Mouse (Mus musculus) kidney, embryonic 16.5 days (tissue): ENCODE measurements around the gene Nkiras1. TPM values are rescaled to one million over a fixed set of nuclear protein-coding genes. Genes with fewer than 3 reads are reported as not detected.
A peak's percentile ranks its signal among the peaks of the same experiment; 100 is the strongest.

Source experiments
- ATAC-seq: fragments of 200-750 bp; cut with Nextera tagmentation; 2 replicates; pipeline ENCODE4 v1.8.0; 2017; ENCODE audit warnings: moderate TSS enrichment; ENCODE audit not compliant: low FRiP score, low TSS enrichment
- H3K27ac ChIP-seq: fragments of 300-500 bp; sonication (generic); 2 replicates; pipeline ENCODE4 v1.5.1; 2014; ENCODE audit warnings: low read length
- H3K27me3 ChIP-seq: fragments of 300-500 bp; sonication (generic); 2 replicates; pipeline ENCODE4 v1.6.1; 2014; ENCODE audit warnings: low read length, control low read depth, mixed read lengths; ENCODE audit not compliant: insufficient read depth
- H3K36me3 ChIP-seq: fragments of 300-500 bp; sonication (generic); 2 replicates; pipeline ENCODE4 v1.6.1; 2014; ENCODE audit warnings: low read length, control low read depth, mixed read lengths; ENCODE audit not compliant: insufficient read depth
- H3K4me1 ChIP-seq: fragments of 300-500 bp; sonication (generic); 2 replicates; pipeline ENCODE4 v1.6.1; 2014; ENCODE audit warnings: low read length, control low read depth, mixed read lengths; ENCODE audit not compliant: insufficient read depth
- H3K4me2 ChIP-seq: fragments of 300-500 bp; sonication (generic); replicated peaks from 2 replicates; pipeline ENCODE4 v1.6.1; 2014; ENCODE audit warnings: low read depth, low read length
- H3K4me3 ChIP-seq: fragments of 300-500 bp; sonication (generic); 2 replicates; pipeline ENCODE4 v1.5.1; 2014; ENCODE audit warnings: mild to moderate bottlenecking, low read length
- H3K9ac ChIP-seq: fragments of 300-500 bp; sonication (generic); replicated peaks from 2 replicates; pipeline ENCODE4 v1.6.1; 2014; ENCODE audit warnings: low read length
- H3K9me3 ChIP-seq: fragments of 300-500 bp; sonication (generic); 2 replicates; pipeline ENCODE4 v1.6.1; 2016; ENCODE audit warnings: low read length, control low read depth
- WGBS: fragments of 180-500 bp; shearing (Covaris S2); extraction: QIAGEN DNeasy Blood & Tissue Kit; methylation state at CpG from one replicate; pipeline ENCODE4 v1.1.7; 2014; 5-methylcytosine and 5-hydroxymethylcytosine counted together
- polyA plus RNA-seq: library from polyadenylated mRNA; unstranded; fragments of >200 nt; fragmentation: Nextera tagmentation; extraction: Ambion mirVana; gene quantifications from 2 replicates; pipeline ENCODE4 v1.2.1, GENCODE M21; 2015

The Nkiras1 gene
- polyA plus RNA-seq, 1 experiment from 2014 or later: 13.3 TPM

DNA sequence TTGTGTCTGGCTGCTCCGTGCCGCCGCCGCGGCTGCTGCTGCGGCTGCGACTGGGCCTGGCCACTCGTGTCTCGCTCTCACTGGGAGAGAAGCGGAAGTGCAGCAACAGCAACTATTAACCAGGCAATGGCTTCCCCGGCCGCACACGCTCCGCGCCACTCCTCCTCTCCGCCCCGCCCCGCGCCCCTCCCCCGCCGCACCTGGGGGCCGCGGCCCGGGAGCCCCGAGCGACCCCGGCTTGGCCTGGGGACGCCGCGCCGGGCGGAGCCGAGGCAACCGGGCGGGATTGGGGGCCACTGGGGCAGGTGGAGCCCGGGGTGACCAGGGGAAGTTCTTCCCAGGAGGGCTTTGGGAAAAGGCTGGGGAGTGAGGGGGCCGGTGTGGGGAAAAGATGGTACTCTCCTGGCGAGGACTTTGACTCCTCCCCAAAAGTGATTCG, 60.8 kb downstream of the Nkiras1 start, which contains the start of gene Ube2e1:
Ube2e1 (minus strand) TSS at position 167 of the 439 bp plus-strand sequence.
- 0% methylated on average over 30 of the region's 39 CpGs for WGBS

More for the DNA sequence above, 60.8 kb downstream of the Nkiras1 start, which contains the start of gene Ube2e1:
- peak within 1 kb of the TSS; percentile 98 for H3K9ac ChIP-seq
- H3K27me3 ChIP-seq: no peaks in the 10 kb centered on the region
- peak within 1 kb of the TSS; percentile 82 for H3K27ac ChIP-seq
- peak within 1 kb of the TSS; percentile 88 for H3K4me3 ChIP-seq
- ATAC-seq: peak; percentile 93
- H3K4me1 ChIP-seq: peaks cover 25% of the 10 kb centered on the region
- H3K4me2 ChIP-seq: peak within 1 kb of the TSS; percentile 75
- H3K36me3 ChIP-seq: peaks cover 3% of the 10 kb centered on the region; the same call in 1 of the 2 replicates
- no peaks in the 10 kb centered on the region for H3K9me3 ChIP-seq

Other genes with a start within 250 kb of the Nkiras1 start
- gene Nr1d2, start 32.0 kb upstream of the Nkiras1 start, polyA plus RNA-seq: 10.3 and 10.5 TPM in 2 replicates
- 366 and 373 TPM in 2 replicates for gene Rpl15, start 255 bp downstream of the Nkiras1 start, polyA plus RNA-seq
- 131 and 141 TPM in 2 replicates for gene Ube2e1, start 60.7 kb downstream of the Nkiras1 start, polyA plus RNA-seq